Mouse (Mus musculus): Measurements from ENCODE around the gene Hpd.

Gene Hpd

DNA sequence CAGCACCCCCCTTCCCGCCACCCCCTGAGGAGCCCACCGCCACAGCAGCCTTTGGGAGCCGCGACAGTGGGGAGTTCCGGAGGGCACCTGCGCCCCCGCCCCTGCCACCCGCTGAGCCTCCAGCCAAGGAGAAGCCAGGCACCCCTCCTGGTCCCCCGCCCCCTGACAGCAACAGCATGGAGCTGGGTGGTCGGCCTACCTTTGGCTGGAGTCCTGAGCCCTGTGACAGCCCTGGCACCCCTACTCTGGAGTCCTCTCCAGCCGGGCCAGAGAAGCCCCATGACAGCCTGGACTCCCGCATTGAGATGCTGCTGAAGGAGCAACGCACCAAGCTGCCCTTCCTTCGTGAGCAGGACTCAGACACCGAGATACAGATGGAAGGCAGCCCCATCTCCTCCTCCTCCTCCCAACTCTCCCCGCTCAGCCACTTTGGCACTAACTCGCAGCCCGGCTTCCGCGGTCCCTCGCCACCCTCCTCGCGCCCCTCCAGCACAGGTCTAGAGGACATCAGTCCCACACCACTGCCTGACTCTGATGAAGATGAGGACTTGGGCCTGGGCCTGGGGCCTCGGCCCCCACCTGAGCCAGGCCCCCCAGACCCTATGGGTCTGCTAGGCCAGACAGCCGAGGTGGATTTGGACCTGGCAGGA is 34.3 kb downstream of the Hpd start:
- DNase-seq (ENCODE audit: low spot score in 2 of 2), result no peak

GRCm38 (mm10) chr5:123147569-123147968 is 35.0 kb downstream of the Hpd start:
- no peak for DNase-seq (ENCODE audit: low spot score in 2 of 2)

DNA sequence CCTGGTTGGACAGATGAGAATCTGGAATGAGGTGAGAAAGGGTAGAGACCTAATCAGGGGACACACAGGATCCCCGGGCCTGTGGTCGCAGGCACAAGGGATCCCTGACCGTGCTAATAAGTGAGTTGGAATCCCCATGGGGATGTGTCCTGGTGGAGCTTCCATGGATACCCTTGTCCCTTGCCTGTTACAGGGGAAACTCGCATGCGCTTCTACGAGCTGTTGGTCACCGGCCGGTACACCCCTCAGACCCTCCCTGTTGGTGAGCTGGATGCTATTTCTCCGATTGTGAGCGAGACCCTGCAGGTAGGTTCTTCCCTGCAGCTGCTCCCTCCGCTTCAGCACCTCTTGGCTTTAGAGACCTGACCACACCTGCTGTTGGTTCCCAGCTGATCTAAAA is 36.2 kb downstream of the Hpd start:
- no peak for DNase-seq (ENCODE audit: low spot score in 2 of 2)

GRCm38 (mm10) chr5:123144746-123145590 is 37.6 kb downstream of the Hpd start:
- no peak for DNase-seq (ENCODE audit: low spot score in 2 of 2)

DNA sequence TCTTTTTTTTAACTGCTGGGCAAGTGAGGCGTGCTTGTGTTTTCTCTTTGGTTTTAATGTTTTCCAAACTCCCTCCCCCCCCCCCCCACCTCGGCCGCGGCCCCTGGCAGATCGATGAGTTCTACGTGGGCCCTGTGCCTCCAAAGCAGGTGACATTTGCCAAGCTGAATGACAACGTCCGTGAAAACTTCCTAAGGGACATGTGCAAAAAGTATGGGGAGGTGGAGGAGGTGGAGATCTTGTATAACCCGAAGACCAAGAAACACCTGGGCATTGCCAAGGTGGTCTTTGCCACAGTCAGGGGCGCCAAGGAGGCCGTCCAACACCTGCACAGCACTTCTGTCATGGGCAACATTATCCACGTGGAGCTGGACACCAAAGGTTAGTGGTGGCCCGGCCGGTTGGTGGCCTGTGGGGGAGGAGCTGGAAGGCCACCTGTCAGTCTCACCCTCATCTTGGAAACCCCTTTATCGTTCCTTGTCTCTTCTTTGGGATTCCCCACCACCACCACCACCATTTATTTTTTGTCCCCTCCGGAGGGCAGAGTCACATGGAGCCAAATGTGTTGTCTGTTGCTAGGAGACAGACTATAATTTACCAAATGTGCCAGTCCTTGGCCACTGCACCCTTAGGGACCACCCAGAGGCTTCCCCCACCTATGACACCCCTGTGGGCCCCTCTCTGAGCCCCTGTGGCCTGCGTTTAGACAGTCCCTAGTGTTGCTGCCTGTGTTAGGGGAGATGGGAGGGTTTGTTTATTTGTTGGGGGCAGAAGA is 38.4 kb downstream of the Hpd start:
- no peak for DNase-seq (ENCODE audit: low spot score in 2 of 2)

DNA sequence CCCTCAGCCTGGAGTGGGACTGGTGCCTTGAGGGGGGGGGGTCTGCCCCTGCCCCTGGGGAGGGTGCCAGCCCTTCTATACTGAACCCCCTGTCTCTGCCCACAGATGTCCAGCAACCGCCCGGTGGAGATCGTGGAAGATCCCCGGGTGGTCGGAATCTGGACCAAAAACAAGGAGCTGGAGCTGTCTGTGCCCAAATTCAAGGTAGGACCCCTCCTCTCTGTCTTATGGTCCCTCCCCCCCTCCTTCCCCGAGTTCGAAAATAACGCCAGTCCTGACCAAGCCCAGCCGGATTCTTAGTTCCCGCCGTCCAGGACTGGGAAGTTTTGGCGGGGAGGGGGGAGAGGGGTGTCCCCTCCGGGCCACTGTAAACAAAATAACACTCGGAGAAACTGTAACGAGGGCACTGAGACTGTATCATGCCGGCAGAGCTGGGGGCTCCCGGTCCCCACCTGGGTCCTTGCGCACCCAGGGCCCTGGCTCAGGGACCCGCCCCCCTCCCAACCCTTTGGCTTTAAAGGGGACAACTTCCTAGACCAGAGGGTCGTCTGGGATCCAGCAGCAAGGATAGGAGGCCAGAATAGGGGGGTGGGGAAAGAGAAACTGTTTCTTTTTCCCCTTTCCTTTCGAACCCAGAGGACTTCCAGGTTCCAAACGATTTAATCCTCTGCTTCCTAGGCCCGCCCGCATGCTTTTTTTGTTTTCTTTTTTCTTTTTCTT is 39.1 kb downstream of the Hpd start:
- DNase-seq (ENCODE audit: low spot score in 2 of 2), result no peak

DNA sequence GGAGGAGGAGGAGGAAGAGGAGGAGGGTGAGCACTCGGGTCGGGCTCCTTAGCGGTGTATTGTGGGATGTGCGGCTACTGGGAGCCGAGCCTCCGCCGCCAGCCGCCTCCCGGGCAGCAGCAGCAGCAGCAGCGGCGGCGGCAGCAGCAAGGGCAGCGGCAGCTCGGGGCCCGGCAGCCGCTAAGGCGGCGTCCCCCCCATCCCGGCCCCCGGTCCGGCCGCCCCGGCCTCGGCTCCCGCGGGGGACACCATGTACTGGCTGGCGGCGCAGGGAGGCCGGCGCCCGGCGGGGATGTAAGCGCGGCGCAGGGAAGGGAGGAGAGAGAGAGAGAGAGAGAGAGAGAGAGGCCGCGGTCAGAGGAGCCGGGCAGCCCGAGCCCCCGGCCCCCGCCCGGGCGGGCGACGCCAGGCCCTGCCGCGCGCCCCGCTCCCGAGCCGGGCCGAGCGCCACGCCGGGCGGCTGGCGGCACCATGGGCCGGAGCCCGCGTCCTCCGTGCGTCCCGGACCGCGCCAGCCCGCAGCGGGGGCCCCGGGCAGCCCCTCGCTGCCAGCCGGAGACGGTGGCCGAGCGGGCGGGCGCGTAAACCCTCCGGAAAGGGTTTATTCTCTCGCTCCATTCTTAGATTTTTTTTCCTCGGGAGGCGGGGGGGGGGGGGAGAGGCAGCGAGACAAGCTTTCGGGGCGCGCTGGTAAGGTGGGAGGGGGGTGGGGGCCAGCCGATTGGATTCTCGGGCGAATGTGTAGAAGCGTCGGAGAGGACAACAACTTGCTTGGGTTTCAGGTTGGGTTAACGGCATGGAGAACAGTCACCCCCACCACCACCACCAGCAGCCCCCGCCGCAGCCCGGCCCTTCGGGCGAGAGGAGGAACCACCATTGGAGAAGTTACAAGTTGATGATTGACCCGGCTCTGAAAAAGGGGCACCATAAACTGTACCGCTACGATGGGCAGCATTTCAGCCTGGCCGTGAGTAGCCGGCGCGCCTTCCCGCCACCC is 40.1 kb downstream of the Hpd start, which contains the start of gene Setd1b:
Gene Setd1b (plus strand): TSS at position 33 of the 997 bp plus-strand sequence.
- no peak for DNase-seq (ENCODE audit: low spot score in 2 of 2)

DNA sequence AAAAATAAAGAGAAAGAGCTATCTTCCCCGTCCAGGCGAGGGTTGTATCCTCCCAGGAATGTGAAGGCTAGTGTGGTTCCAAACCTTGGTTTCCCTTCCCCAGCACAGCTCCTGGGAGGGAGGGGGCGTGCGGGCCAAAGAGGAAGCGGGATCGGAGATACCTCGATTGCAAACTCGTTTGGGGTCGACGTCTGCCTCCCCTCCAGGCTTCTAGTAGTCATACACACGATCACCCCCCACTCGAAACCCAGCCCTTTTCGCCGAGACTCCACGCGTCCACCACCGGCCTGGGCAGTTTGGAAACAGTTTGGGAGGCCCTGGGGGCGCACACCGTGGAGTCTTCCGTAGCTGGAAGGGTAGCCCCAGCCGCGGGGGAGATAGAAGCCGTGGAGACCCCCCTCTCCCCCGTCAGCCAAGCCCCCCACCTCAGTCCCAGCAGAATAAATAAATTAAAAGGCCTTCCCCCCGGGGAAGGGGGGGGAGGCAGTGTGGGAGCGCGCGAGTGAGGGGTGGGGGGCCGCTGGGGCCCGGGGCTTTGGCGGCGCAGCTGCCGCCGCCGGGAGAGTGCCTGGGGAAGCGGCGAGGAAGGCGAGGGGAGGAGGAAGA is 40.9 kb downstream of the Hpd start:
- no peak for DNase-seq (ENCODE audit: low spot score in 2 of 2)

DNA sequence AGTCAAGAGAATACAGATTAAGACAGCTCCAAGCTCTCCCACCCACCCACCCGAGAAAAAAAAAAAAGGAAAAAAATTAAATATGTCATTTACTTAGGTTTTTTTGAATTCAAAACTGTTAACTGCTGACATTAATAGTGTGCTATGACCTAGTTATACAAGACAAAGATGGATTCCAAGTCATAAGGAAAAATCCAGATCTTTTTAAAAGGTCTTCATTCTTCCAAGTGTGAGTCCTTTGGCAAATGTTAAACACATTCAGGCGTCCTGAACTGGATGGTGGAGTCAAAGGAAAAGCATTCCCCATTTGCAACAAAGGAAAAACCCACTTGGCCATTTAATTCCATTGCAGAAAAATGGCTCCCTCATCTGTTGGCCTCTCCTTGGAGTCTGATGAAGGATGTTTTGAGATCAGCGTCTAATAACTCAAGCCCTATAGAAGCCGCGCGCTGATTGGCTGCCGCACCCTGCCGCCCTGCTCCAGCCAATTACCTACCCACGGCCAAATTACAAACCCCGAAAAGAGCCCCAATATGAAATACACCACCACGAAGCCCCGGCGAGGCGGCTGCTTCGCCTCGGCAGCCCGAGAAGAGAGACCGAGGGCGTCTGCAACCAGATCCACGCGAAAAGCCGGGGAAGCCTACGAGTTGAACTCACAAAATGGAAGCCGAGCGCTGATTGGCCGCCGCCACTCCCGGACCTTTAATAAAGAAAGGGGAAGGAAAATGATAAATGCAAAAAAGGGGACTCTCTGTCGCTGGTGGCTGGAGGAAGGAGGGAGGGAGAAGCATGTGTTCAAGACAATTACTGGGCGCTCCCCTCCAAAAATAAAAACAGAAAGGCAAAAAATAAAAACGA is 41.6 kb downstream of the Hpd start:
- DNase-seq (ENCODE audit: low spot score in 2 of 2), result peak; percentile 86 to 90

- no peak for DNase-seq (ENCODE audit: low spot score in 2 of 2)
These were observed 42.6 kb downstream of the Hpd start for GRCm38 (mm10) chr5:123139722-123140627.

DNA sequence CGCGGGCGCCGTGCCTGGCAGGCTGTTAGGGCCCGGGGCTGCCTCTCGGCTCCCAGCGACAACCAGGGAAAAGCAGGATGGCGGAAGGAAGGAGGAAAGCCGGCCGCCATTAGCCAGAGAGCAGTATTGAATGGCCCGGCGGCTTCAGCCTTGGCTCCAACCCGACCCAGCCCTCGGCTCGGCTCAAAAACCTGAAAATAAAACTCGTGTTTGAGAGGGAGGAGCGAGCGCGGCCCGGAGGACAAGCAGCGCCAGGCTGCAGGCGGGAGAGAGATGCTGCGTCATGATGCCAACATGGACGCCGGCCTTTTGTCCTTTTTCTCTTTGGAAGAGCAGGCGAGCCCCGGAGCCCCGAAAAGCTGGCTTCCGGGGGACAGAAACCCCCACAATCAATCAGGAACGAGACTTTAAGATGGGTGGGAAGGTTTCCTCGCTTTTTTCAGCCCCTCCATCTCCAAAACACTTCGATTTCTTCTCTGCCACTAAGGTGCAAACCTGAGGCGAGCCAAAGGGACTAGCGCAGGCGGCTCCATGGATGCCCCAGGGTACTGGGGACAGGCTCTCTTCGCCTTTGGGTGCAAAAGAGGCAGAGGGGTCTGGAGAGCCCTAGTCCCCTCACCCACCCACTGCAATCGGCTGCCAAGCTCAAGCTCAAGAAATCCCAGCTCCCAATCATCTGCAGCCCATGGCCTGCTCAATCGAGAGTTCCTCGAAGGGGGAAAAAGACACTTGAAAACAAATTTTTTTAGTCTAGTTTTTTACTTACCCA is 43.4 kb downstream of the Hpd start:
- DNase-seq (ENCODE audit: low spot score in 2 of 2), result peak; percentile 70 to 78

DNA sequence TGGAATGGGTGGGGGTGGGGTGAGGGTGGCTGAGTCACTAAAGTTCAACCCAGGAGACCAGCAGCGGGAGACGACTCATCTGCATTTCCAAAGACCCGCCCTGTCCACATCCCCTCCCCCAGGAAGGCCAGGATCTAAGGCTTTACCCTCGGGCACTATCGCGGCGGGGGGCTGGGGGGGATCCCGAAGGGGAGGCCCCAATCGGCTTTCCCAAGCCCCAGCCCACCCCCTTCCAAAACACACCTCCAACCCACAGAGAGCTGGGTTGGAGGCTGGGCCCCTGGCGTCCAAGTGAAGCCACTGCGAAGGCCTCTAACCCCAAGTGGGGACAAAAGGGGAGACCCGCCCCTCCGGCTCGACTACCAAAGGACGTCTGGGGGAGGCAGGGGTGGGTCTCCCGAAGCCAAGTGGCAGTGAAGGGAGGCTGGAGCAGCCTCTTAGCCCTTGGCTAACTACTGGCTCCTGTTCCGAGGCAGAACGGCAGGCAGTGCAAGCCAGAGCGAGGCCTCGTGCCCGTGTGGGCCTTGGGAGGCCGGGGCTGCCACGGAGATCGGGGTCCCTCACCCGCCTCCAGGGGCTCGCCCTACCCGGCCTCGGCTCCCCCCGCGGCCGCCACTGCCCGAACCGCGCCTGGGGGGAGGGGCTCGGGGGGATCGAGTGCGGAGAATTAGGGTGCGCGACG is 44.2 kb downstream of the Hpd start:
- DNase-seq (ENCODE audit: low spot score in 2 of 2), result no peak

DNA sequence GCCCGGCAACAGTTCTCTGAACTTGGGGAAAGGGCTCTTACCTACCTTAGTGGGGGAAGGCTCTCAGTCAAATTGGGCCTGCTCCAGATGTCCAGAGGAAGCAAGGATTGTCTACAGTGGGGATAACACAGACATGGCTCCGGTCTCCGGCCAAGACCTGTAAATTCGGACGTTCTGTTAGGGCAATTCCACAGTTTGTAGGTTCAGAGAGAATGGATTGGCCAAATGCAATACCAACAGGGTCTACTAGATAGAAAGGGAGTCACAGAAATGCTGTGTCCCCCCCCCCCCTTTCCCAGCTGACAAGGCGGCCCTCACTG is 44.7 kb downstream of the Hpd start:
- no peak for DNase-seq (ENCODE audit: low spot score in 2 of 2)

DNA sequence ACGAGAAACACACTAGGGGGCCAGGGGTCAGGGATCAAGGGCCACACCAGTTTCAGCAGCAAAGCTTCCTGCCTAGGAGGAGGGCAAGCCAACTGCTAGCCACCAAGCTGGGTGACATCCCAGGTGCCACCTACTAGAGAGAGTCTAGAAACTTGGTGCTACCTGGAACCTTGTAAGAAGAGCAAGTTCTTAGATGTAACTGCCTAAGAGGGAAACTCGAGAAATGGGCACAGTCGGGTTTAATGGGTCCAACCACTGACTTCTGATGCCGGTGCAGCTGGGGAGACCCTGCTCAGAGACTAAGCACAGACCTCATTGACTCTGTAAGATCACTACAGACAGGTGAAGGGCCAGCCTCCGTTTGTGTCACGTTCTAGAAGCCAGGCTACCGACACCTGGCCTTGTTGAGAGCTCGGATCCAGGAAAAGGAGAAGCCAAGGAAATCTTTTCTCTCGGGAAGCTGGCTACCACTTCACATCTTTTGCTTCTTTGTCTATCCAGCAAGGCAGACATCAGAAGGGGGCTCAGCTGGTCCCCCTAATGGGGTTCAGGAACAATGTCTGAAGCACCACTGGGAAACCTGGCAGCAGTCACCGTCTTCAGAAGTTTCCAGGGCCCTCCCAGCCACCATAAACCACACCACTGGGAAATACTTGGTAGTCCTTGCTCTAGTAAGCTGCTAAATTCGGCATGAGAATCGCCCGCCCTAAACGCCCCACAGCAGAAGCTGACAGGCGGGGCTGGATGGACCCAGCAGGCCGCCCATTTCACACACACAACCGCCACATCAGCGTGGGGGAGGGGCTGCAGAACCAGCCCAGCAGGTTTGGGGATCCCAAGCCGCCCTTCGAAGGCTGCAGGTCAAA is 45.2 kb downstream of the Hpd start:
- peak in 1 of 2 experiments; percentile 49 for DNase-seq (ENCODE audit: low spot score in 2 of 2)

DNA sequence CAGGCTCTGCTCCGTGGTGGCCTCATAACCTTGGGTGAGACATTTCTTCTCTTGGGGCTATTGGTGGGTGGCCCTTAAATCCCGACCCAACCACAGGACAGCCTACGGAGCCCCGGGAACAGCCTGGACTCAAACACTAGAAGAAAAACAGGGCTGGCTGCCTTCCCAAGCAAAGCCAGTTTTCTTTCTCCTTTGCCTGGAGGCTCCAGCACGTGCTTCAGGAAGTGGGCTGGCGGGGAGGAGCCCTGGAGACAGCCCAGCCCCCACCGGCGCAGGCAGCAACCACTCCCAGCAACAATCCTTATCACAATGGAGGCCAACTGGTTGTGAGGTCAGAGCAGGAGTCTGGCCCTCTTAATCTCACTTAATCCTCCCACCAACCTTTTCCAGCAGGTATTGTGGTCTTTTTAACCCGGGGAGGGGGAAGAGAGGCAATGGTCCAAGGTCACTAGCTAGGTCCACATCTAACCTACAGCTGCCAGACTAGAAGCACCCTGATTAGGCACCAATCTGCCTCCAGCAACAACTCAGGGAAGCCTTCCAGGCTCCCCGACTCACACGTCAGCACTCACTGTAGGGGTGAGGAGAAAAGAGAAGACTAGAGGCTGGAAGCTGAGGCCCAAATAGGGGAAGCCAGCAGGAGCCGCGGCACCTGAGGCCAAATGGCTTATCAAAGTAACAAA is 46.0 kb downstream of the Hpd start:
- peak; percentile 72 to 75 for DNase-seq (ENCODE audit: low spot score in 2 of 2)

Data from frontal cortex, postnatal 25 days (tissue).